Mouse (Mus musculus) G1E (cell line): Measurements from ENCODE around the gene Hoxb2. TPM values are rescaled to one million over a fixed set of nuclear protein-coding genes. Genes with fewer than 3 reads are reported as not detected.

ENCODE experiments used
- ATAC-seq: 2 replicates; pipeline ENCODE4 v1.8.0; 2016; ENCODE audit warnings: mild to moderate bottlenecking; ENCODE audit not compliant: insufficient number of reproducible peaks, poor library complexity, low FRiP score, severe bottlenecking; ENCODE audit errors: extremely low read depth
- DNase-seq: peaks from one replicate; pipeline ENCODE4 v3.0.0; 2012; ENCODE audit warnings: low spot score
- H3K27me3 ChIP-seq: 2 replicates; pipeline ENCODE4 v1.6.1; 2012; ENCODE audit warnings: mild to moderate bottlenecking, low read length, inconsistent platforms; ENCODE audit not compliant: insufficient read depth
- H3K36me3 ChIP-seq: replicated peaks from 2 replicates; pipeline ENCODE3; 2012; ENCODE audit warnings: mild to moderate bottlenecking, inconsistent platforms
- H3K4me1 ChIP-seq: 2 replicates; pipeline ENCODE4 v1.6.1; 2012; ENCODE audit warnings: low read depth, low read length, inconsistent platforms, mixed read lengths; ENCODE audit not compliant: insufficient read depth
- H3K4me3 ChIP-seq: 2 replicates; pipeline ENCODE4 v1.5.1; 2012; ENCODE audit warnings: low read depth, mild to moderate bottlenecking, inconsistent platforms, low read length, moderate library complexity, mixed read lengths
- H3K9me3 ChIP-seq: replicated peaks from 2 replicates; pipeline ENCODE4 v1.6.1; 2012; ENCODE audit warnings: inconsistent platforms
- CTCF ChIP-seq: IDR thresholded peaks from 2 replicates; pipeline ENCODE4 v1.5.1; 2012; ENCODE audit warnings: low read depth, low read length, inconsistent platforms, mixed read lengths
- GATA1 ChIP-seq: IDR thresholded peaks from 2 replicates; pipeline ENCODE4 v1.6.1; 2012; ENCODE audit warnings: borderline replicate concordance, low read length, inconsistent platforms, mixed read lengths
- GATA2 ChIP-seq: IDR thresholded peaks from 2 replicates; pipeline ENCODE4 v1.6.1; 2012; ENCODE audit warnings: low read depth, low read length, inconsistent platforms, borderline replicate concordance
- POLR2AphosphoS5 ChIP-seq: IDR thresholded peaks from 2 replicates; pipeline ENCODE4 v1.6.1; 2012; ENCODE audit warnings: low read depth, low read length, inconsistent platforms; ENCODE audit not compliant: insufficient replicate concordance
- TAL1 ChIP-seq: conservative IDR thresholded peaks from 2 replicates; pipeline ENCODE4 v1.6.1; 2012; ENCODE audit warnings: low read depth, low read length, inconsistent platforms, mixed read lengths
- polyA plus RNA-seq: library from polyadenylated mRNA; stranded (reverse); fragments of >175 nt; gene quantifications from 2 replicates; pipeline ENCODE4 v1.2.3, GENCODE M21; 2012
- total RNA-seq, 2 experiments: library from RNA; stranded (forward) in 1 of 2; stranded (reverse) in 1 of 2; fragments of 200-1000 nt in 1 of 2; fragments of >200 nt in 1 of 2; fragmentation: Nextera tagmentation in 1 of 2; gene quantifications; 2 replicates each; pipeline ENCODE4 v1.2.3; 2014 to 2017

The Hoxb2 gene
- total and polyA plus RNA-seq, 3 experiments: 0.11 TPM; not detected in 2

DNA sequence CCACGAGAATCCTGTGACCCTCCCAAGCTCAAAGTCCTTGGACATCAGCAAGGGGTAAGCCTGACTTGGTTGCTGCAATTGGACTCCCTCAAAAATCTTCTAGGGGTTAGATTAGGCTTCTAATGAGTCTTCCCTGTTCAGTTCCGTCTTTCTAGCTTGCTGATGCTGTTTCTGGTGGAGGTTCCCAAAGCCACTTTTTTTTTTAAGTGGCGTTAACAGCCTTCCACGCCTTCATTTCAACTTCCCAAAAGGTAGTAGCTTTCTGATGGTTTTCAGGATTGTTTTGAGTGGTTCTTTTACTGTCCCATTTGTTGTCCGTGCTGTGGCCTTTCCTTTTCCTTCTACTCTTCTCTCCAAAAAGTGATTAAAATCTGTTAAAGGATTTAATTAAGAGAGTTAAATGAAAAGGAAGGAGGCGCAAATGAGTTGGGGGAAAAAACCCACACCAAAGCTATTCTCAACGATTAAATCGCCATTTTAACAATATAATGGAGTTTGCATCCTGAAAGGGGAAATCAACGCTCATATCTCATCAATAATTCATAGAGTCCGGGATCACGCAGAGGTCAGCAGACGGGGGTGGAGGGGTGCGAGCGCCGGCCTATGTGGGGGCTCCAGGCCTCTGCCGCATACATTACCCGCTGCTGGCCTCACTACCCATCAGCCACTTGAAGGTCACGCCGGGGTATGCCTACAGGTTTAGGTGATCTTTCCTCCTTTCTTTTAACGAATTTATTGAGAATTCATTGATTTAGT is 40.0 kb upstream of the Hoxb2 start:
- TF ChIP-seq POLR2AphosphoS5 (no peak), CTCF (no peak), GATA2 (no peak), GATA1 (no peak), TAL1 (no peak)
- no peak for DNase-seq
- no peak for ATAC-seq
- Histone ChIP-seq H3K4me1 (peaks cover 2% of the 10 kb centered on the region; the same call in 1 of the 2 replicates), H3K27me3 (peaks cover 54% of the 10 kb centered on the region), H3K36me3 (no peaks in the 10 kb centered on the region), H3K4me3 (no peak overlapping the region), H3K9me3 (no peaks in the 10 kb centered on the region)

GRCm38 (mm10) chr11:96311097-96311496 is 39.2 kb upstream of the Hoxb2 start:
- H3K9me3 ChIP-seq: no peaks in the 10 kb centered on the region

GRCm38 (mm10) chr11:96311520-96312417 is 38.6 kb upstream of the Hoxb2 start:
- H3K9me3 ChIP-seq: no peaks in the 10 kb centered on the region
- peaks cover 2% of the 10 kb centered on the region; the same call in 1 of the 2 replicates for H3K4me1 ChIP-seq
- H3K36me3 ChIP-seq: no peaks in the 10 kb centered on the region
- peaks cover 45% of the 10 kb centered on the region for H3K27me3 ChIP-seq
- DNase-seq (no peak), ATAC-seq (no peak)
- TF ChIP-seq POLR2AphosphoS5: no peak
- no peak for TF ChIP-seq CTCF
- TF ChIP-seq GATA1: no peak
- TF ChIP-seq GATA2: no peak
- no peak for TF ChIP-seq TAL1
- H3K4me3 ChIP-seq: no peak overlapping the region; the same call in 1 of the 2 replicates

More at GRCm38 (mm10) chr11:96311097-96311496, 39.2 kb upstream of the Hoxb2 start:
- Histone ChIP-seq H3K36me3 (no peaks in the 10 kb centered on the region), H3K4me1 (peaks cover 2% of the 10 kb centered on the region; the same call in 1 of the 2 replicates), H3K4me3 (no peak overlapping the region; the same call in 1 of the 2 replicates), H3K27me3 (peaks cover 47% of the 10 kb centered on the region)
- DNase-seq (no peak), ATAC-seq (no peak)
- TF ChIP-seq POLR2AphosphoS5: no peak
- no peak for TF ChIP-seq GATA2
- TF ChIP-seq TAL1: no peak
- no peak for TF ChIP-seq GATA1
- TF ChIP-seq CTCF: no peak

- no peak for ATAC-seq
- Histone ChIP-seq H3K9me3 (no peaks in the 10 kb centered on the region), H3K27me3 (peaks cover 53% of the 10 kb centered on the region)
These were observed 37.2 kb upstream of the Hoxb2 start for GRCm38 (mm10) chr11:96313134-96313533.

DNA sequence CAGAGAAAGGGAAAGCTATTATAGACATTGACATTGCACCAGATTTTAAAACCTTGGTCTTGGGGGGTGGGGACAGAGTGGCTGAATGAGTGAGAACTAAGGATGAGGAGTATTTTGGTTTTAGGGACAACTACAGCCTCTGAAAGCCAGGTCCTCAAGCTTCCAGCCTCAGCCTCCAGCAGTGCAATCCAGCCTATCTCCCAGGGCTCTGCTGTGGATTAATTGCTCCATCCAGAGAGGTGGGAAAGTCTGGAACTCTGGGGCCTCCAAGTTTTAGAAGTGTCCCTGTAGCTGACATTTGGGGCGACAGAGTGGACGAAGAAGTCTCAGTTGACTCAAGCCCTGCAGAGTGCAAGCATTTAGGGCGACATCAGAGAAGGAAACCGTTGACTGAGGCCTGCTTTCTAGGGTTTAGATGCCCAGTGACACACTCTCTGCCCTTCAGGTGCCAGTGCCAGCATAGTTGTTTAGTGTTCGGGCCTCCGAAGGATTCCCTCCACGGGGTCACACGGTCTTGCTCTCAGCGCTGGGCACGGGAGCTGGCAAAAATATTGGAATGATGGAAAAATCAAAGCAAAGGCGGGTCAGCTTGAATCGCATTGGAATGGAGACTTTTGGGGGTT is 36.4 kb upstream of the Hoxb2 start:
- DNase-seq: no peak
- Histone ChIP-seq H3K4me1 (peaks cover 2% of the 10 kb centered on the region; the same call in 1 of the 2 replicates), H3K36me3 (no peaks in the 10 kb centered on the region), H3K9me3 (no peaks in the 10 kb centered on the region), H3K4me3 (no peak overlapping the region), H3K27me3 (peaks cover 59% of the 10 kb centered on the region)
- no peak for ATAC-seq
- TF ChIP-seq TAL1 (no peak), GATA1 (no peak), CTCF (no peak), POLR2AphosphoS5 (no peak), GATA2 (no peak)

More at GRCm38 (mm10) chr11:96313134-96313533, 37.2 kb upstream of the Hoxb2 start:
- TF ChIP-seq GATA2 (no peak), GATA1 (no peak), POLR2AphosphoS5 (no peak), CTCF (no peak), TAL1 (no peak)
- DNase-seq: no peak
- Histone ChIP-seq H3K36me3 (no peaks in the 10 kb centered on the region), H3K4me1 (peaks cover 2% of the 10 kb centered on the region; the same call in 1 of the 2 replicates), H3K4me3 (no peak overlapping the region)
